Mouse (Mus musculus) G1E (cell line): ENCODE data around the gene Dll3.

Experiments used
- CTCF ChIP-seq: IDR thresholded peaks from 2 replicates; pipeline ENCODE4 v1.5.1; 2012; ENCODE audit warnings: low read depth, low read length, inconsistent platforms, mixed read lengths
- GATA1 ChIP-seq: IDR thresholded peaks from 2 replicates; pipeline ENCODE4 v1.6.1; 2012; ENCODE audit warnings: borderline replicate concordance, low read length, inconsistent platforms, mixed read lengths
- GATA2 ChIP-seq: IDR thresholded peaks from 2 replicates; pipeline ENCODE4 v1.6.1; 2012; ENCODE audit warnings: low read depth, low read length, inconsistent platforms, borderline replicate concordance
- TAL1 ChIP-seq: conservative IDR thresholded peaks from 2 replicates; pipeline ENCODE4 v1.6.1; 2012; ENCODE audit warnings: low read depth, low read length, inconsistent platforms, mixed read lengths

DNA sequence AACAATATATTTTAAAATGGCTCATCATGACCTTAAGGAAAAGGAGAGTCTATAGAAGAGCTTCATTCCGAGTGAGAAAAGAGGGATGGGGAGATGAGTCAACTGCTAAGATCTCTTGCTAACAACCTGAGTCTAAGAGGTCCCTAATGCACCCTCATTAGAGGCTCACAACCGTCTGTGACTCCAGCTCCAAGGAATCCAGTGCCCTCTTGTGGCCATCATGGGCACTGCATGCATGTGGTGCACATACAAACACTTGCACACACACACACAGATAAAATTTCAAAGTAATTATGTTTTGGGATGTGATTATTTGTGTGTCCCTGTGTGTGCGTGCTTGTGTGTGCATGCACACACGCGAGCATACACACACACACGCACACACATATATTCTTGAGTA lies 46.6 kb downstream of the Dll3 start:
- TF ChIP-seq CTCF, result peak; percentile 50; the same call in 1 of the 2 replicates
- no peak for TF ChIP-seq TAL1
- TF ChIP-seq GATA2, result no peak
- no peak for TF ChIP-seq GATA1
